8 mouse cellular contexts compared by ENCODE assay signal in the genomic region with DNA sequence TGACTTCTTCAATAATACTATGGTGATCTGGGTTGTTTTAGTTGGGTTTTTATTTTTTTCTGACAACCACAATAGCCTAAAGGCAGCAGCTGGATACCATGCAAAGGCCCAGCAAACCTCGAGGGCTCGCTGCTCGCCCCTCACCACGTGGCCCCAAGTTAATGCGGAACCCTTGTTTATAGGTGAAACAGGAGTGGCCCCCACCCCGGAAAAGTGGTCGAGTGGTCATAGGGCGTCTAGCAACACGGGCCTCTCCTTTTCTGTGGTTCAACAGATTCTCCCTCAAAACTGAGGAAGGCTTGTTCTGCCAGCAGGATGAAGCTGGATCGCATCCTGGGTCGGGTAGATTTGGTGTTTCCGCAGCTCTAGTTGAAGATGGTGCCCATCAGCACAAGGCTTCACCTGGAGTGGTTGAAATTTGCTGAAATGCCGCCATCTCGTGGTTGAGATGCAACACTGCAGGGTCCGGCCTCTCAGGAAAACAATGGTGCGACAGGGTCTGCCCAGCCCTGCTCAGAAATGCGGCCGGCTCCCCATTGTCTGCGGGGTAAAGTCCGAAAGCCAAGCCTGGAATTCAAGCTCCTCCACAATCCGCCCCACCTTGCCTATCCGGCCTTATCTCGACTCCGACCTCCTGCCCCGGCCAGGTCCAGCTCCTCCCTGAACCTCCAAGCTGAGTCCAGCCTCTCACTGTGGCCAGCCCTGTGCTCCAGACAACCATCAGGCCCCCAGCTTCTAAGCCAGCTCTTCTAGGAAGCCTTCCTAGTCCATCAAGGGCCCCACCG. TPM values are rescaled to one million over a fixed set of nuclear protein-coding genes. Genes with fewer than 3 reads are reported as not detected.
DNase-seq lines count a peak whose midpoint lies in the region; ATAC-seq lines count a peak whose summit lies in the region.

No protein-coding gene starts in this region.

- peak; percentile 76 for DNase-seq in adrenal gland, adult 2 months
- DNase-seq in embryo, embryonic 11 days, result peak; percentile 87
- peak; percentile 40 to 74 for DNase-seq in gastrocnemius, postnatal 4 days (ENCODE audit: low spot score in 2 of 2)
- peak; percentile 80 to 83 for DNase-seq in left cerebral cortex, postnatal 25 days (ENCODE audit: low spot score in 2 of 2)
- DNase-seq in midbrain, embryonic 10.5 days (ENCODE audit: low spot score), result peak; percentile 89
- peak; percentile 78 for DNase-seq in right cerebral cortex, postnatal 4 days
- peak; percentile 91 for DNase-seq in yolk sac, embryonic 10.5 days (ENCODE audit: low spot score)

- H3K4me1 ChIP-seq in intestine, embryonic 16.5 days (ENCODE audit: control insufficient read depth, insufficient read depth, low read length), result peaks cover 9% of the 10 kb centered on the region; the same call in 1 of the 2 replicates
- peaks cover 11% of the 10 kb centered on the region for H3K4me1 ChIP-seq in midbrain, embryonic 10.5 days

- H3K4me3 ChIP-seq in intestine, embryonic 16.5 days (ENCODE audit: low read length), result peak overlapping the region; percentile 21; the same call in 1 of the 2 replicates
- peak overlapping the region; percentile 48 for H3K4me3 ChIP-seq in midbrain, embryonic 10.5 days

- H3K36me3 ChIP-seq in intestine, embryonic 16.5 days (ENCODE audit: control insufficient read depth, insufficient read depth, low read length), result no peaks in the 10 kb centered on the region
- no peaks in the 10 kb centered on the region for H3K36me3 ChIP-seq in midbrain, embryonic 10.5 days

- H3K4me2 ChIP-seq in intestine, embryonic 16.5 days (ENCODE audit: low read depth, low read length), result peak overlapping the region; percentile 49

- H3K27ac ChIP-seq in intestine, embryonic 16.5 days (ENCODE audit: low read length), result peak overlapping the region; percentile 56
- peak overlapping the region; percentile 88 for H3K27ac ChIP-seq in midbrain, embryonic 10.5 days (replicated peaks)

- peak overlapping the region; percentile 63 for H3K9ac ChIP-seq in intestine, embryonic 16.5 days (ENCODE audit: low read depth, low read length)

- peak; percentile 91 for ATAC-seq in intestine, embryonic 16.5 days

- H3K27me3 ChIP-seq in intestine, embryonic 16.5 days (replicated peaks; ENCODE audit: control insufficient read depth, insufficient read depth, low read length), result no peaks in the 10 kb centered on the region
- H3K27me3 ChIP-seq in midbrain, embryonic 10.5 days (ENCODE audit: low read depth, poor library complexity, severe bottlenecking), result no peaks in the 10 kb centered on the region

- WGBS in intestine, embryonic 16.5 days, result 15% methylated on average over 26 of the region's 26 CpGs
- WGBS in midbrain, embryonic 10.5 days, result 20% methylated on average over 26 of the region's 26 CpGs

- no peaks in the 10 kb centered on the region for H3K9me3 ChIP-seq in intestine, embryonic 16.5 days (ENCODE audit: control insufficient read depth, low read length)
- H3K9me3 ChIP-seq in midbrain, embryonic 10.5 days (replicated peaks), result no peaks in the 10 kb centered on the region

- intact Hi-C loops in left cerebral cortex, postnatal 25 days (cut with DNase I), result loop anchor here (2.0 to 10.0 kb wide), 4 partner anchors 174 to 492 kb away; a partner anchor contains a TSS

RNA-seq across cellular contexts. Expression of a gene that starts 5.6 kb away (rescaled TPM):
- 10 to 100 TPM in 1 of 2 experiments, 1 to 10 TPM in 1; 8.0 to 13.8 TPM for total RNA-seq in adrenal gland, adult 2 months (2021)
- polyA plus RNA-seq in adrenal gland, adult 2 months (2012; rRNA removed), result 3.1 and 3.2 TPM in 2 replicates
- total RNA-seq in gastrocnemius, postnatal 4 days (2021), result 10 to 100 TPM; 14.7 to 18.7 TPM
- polyA plus RNA-seq in intestine, embryonic 16.5 days (2015; fragmentation: Nextera tagmentation; extraction: Ambion mirVana), result 22.6 and 25.5 TPM in 2 replicates
- 10 to 100 TPM; 22.0 to 23.2 TPM for total RNA-seq in left cerebral cortex, postnatal 25 days (2021)
- 36.0 and 37.5 TPM in 2 replicates for polyA plus RNA-seq in midbrain, embryonic 10.5 days (2016; fragmentation: Nextera tagmentation; extraction: Ambion mirVana)

RNA-seq across cellular contexts. Expression of a gene that starts 53.5 kb away (rescaled TPM):
- total RNA-seq in adrenal gland, adult 2 months (2021), result not detected
- polyA plus RNA-seq in adrenal gland, adult 2 months (2012; rRNA removed), result 0.10 TPM in 1 of 2 replicates, not detected in the other
- under 1 TPM; 0.26 to 0.29 TPM for total RNA-seq in gastrocnemius, postnatal 4 days (2021)
- polyA plus RNA-seq in intestine, embryonic 16.5 days (2015; fragmentation: Nextera tagmentation; extraction: Ambion mirVana), result 51.3 and 56.2 TPM in 2 replicates
- not detected for total RNA-seq in left cerebral cortex, postnatal 25 days (2021)
- 0.10 and 0.15 TPM in 2 replicates for polyA plus RNA-seq in midbrain, embryonic 10.5 days (2016; fragmentation: Nextera tagmentation; extraction: Ambion mirVana)

Comparison
In these comparisons a context has a peak if more than half of its experiments do, and no peak if none do; other contexts are left out.
1. Peak in every context shown above with its lines: DNase-seq, ATAC-seq, H3K4me3 ChIP-seq and H3K27ac ChIP-seq.